Mouse (Mus musculus): ENCODE results near the gene Myd88.

Gene Myd88

DNA sequence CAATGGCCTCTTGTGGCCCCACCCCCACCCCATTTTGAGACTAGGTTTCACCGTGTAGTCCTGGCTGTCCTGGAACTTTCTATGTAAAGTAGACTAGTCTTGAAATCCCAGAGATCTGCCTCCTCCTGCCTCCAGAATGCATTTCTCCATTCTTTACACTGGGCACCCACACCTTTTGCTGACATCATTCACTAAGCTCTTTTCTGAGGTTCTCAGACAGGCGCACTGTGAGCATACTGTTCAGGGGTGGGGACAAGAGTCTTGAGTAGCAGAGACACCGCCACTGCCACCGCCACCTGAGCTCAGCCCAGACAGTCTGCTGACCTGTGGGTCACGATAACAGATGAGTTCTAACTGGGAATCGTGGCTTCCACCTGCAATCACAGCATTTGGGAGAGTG is 14.7 kb upstream of the Myd88 start:
- no peaks in the 10 kb centered on the region for H3K36me3 ChIP-seq (ENCODE audit: control insufficient read depth, insufficient read depth, low read length, poor library complexity, severe bottlenecking)
- H3K27me3 ChIP-seq (ENCODE audit: control insufficient read depth, insufficient read depth, low read length, poor library complexity, severe bottlenecking): no peaks in the 10 kb centered on the region
- no peak for DNase-seq (ENCODE audit: low read depth, low spot score)

- no peak for DNase-seq (ENCODE audit: low read depth, low spot score)
- Histone ChIP-seq H3K36me3 (ENCODE audit: control insufficient read depth, insufficient read depth, low read length, poor library complexity, severe bottlenecking) (no peaks in the 10 kb centered on the region), H3K27me3 (ENCODE audit: control insufficient read depth, insufficient read depth, low read length, poor library complexity, severe bottlenecking) (no peaks in the 10 kb centered on the region)
Measured at GRCm38 (mm10) chr9:119353926-119354325, 12.7 kb upstream of the Myd88 start.

DNA sequence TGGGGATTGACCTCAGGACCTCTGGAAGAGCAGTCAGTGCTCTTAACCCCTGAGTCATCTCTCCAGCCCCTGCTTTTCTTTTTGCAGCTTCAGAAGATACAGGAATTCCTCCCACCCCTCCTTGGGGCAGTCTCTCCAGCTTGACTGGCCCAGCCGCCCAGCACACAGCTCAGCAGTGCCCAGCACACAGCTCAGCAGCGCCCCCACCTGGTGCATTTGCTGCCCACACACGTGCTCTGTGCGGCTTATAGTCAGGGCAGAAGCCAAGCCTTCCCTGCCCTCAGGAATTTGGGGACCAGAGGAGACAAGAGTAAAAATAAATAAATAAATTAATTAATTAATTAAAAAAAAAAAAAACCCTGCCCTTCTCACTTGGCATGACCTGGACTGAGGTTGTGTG is 10.8 kb upstream of the Myd88 start:
- Histone ChIP-seq H3K27me3 (ENCODE audit: control insufficient read depth, insufficient read depth, low read length, poor library complexity, severe bottlenecking) (no peaks in the 10 kb centered on the region), H3K36me3 (ENCODE audit: control insufficient read depth, insufficient read depth, low read length, poor library complexity, severe bottlenecking) (no peaks in the 10 kb centered on the region)
- DNase-seq (ENCODE audit: low read depth, low spot score): peak; percentile 84

DNA sequence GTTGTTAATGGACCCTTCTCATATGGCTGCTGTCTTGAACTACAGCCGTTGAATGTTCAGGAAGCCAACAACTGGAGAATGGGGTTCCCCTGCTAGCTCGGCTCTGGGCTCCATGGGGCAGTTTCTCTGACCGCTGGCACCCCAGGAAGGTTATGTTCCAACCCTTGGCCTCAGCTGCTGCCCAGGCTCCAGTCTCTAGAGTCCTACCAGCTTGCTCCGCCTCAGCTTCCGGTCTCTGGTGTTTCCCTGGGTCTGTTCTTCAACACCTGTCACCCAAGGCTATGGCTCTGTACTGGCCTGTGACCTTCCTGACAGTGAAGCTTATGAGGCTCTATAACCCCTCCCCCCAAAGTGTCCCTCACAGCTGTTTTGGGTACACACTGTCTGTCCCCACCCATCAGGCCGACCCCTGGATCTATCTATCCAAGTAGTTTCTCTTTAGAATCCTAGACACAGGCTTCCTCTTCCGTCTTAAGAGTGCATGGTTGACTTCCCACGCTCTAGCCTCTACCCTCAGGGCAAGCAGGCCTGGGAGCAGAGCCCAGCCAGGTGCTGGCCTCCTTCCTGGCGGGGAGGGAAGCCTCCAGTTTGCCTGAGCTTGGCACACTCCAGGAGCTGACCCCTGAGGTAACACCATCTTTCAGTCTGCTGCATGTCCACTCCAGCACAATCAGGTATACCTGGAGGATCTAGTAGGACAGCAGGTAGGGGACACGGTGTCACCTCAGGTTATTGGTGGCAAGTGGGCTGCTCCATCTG is 9.9 kb upstream of the Myd88 start:
- DNase-seq (ENCODE audit: low read depth, low spot score): no peak
- Histone ChIP-seq H3K27me3 (ENCODE audit: control insufficient read depth, insufficient read depth, low read length, poor library complexity, severe bottlenecking) (no peaks in the 10 kb centered on the region), H3K36me3 (ENCODE audit: control insufficient read depth, insufficient read depth, low read length, poor library complexity, severe bottlenecking) (no peaks in the 10 kb centered on the region; the same call in 1 of the 2 replicates)

DNA sequence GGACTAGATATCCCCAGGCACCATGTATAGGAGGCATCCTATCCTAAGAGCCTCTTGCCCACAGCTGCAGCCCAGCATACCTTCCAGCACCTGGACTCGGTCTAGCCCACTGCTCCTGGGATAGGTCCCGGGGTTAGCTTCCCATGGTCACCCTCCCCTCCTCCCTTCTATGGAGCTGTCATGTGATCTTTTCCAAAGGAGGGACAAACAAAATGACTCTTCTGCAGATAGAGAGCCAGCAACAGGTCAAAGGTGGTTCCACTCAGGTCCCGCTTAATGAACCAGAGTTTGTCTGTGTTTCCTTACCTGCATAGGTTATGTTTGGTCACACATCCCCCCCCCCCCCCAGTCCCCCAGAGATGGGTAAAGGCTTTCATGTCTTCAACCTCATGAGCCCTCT is 9.3 kb upstream of the Myd88 start:
- Histone ChIP-seq H3K36me3 (ENCODE audit: control insufficient read depth, insufficient read depth, low read length, poor library complexity, severe bottlenecking) (peaks cover under 1% of the 10 kb centered on the region; the same call in 1 of the 2 replicates), H3K27me3 (ENCODE audit: control insufficient read depth, insufficient read depth, low read length, poor library complexity, severe bottlenecking) (no peaks in the 10 kb centered on the region)
- no peak for DNase-seq (ENCODE audit: low read depth, low spot score)

GRCm38 (mm10) chr9:119346376-119346775 is 5.2 kb upstream of the Myd88 start:
- Histone ChIP-seq H3K27me3 (ENCODE audit: control insufficient read depth, insufficient read depth, low read length, poor library complexity, severe bottlenecking) (no peaks in the 10 kb centered on the region), H3K36me3 (ENCODE audit: control insufficient read depth, insufficient read depth, low read length, poor library complexity, severe bottlenecking) (peaks cover 5% of the 10 kb centered on the region)
- no peak for DNase-seq (ENCODE audit: low read depth, low spot score)

DNA sequence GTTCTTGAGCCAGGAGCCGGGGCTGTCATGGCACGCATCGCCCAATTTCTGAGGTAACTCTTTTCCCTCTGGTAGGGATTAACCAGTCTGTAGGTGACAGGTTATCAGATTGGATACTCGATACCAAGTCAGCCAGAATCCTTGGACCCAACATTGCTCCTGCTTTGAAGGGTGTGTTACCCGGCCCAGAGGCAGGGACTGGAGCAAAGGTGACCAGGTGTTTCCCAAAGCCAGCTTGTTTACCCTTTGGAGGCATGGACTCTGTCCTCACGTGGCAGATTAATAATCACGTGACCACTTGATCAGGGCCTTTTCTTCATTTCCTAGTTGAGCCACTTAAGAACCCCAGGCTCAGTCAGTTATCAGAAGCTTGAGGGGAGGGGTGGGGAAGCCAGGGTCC is 1.5 kb upstream of the Myd88 start:
- H3K27me3 ChIP-seq (ENCODE audit: control insufficient read depth, insufficient read depth, low read length, poor library complexity, severe bottlenecking): no peaks in the 10 kb centered on the region
- DNase-seq (ENCODE audit: low read depth, low spot score): no peak
- peaks cover 5% of the 10 kb centered on the region for H3K36me3 ChIP-seq (ENCODE audit: control insufficient read depth, insufficient read depth, low read length, poor library complexity, severe bottlenecking)

DNA sequence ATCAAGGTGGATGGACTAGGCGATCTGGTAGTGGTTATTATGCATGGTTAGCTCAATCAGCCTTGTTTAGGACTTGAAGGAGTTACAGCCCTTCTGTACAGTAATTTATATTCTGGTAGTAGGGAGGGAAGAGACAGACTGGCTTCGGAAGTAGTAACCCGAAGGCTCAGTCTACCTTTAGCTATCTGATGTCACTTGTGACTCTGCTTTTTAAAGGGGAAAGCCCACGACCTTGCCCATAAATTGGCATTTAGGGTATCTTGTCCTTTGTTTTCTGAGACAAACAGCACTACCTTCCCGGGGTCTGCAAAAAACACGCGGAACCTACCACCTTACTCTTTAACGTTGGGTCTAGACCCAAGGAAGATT is 1.0 kb downstream of the Myd88 start:
- H3K27me3 ChIP-seq (ENCODE audit: control insufficient read depth, insufficient read depth, low read length, poor library complexity, severe bottlenecking): no peaks in the 10 kb centered on the region
- DNase-seq (ENCODE audit: low read depth, low spot score): no peak
- H3K36me3 ChIP-seq (ENCODE audit: control insufficient read depth, insufficient read depth, low read length, poor library complexity, severe bottlenecking): peaks cover 2% of the 10 kb centered on the region

GRCm38 (mm10) chr9:119339558-119340211 is 1.5 kb downstream of the Myd88 start, which contains the start of gene Acaa1a:
Acaa1a (plus strand) TSS chr9:119339676.
- Histone ChIP-seq H3K27me3 (ENCODE audit: control insufficient read depth, insufficient read depth, low read length, poor library complexity, severe bottlenecking) (no peaks in the 10 kb centered on the region), H3K36me3 (ENCODE audit: control insufficient read depth, insufficient read depth, low read length, poor library complexity, severe bottlenecking) (no peaks in the 10 kb centered on the region; the same call in none of the 2 replicates)
- peak; percentile 75 for DNase-seq (ENCODE audit: low read depth, low spot score)

DNA sequence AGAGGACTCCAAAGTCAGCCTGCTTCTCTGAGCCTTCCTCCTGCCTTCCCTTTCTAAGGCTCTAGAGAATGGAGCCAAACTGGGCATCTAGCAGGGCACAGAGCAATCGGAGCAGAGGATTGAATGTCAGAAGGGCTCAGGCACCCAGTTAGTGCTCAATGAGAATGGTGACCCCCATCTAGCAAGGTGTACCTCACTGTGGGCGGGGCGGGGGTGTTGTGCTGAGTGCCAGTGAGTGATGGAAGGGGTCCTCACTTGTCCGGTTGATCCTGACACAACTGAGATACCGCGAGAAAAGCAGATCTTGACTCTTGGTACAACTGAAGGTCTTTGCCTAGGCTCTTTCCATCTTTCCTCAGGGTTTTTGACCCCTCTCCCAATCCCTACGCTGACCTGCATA is 2.1 kb downstream of the Myd88 start:
- Histone ChIP-seq H3K36me3 (ENCODE audit: control insufficient read depth, insufficient read depth, low read length, poor library complexity, severe bottlenecking) (no peaks in the 10 kb centered on the region; the same call in none of the 2 replicates), H3K27me3 (ENCODE audit: control insufficient read depth, insufficient read depth, low read length, poor library complexity, severe bottlenecking) (no peaks in the 10 kb centered on the region)
- no peak for DNase-seq (ENCODE audit: low read depth, low spot score)

DNA sequence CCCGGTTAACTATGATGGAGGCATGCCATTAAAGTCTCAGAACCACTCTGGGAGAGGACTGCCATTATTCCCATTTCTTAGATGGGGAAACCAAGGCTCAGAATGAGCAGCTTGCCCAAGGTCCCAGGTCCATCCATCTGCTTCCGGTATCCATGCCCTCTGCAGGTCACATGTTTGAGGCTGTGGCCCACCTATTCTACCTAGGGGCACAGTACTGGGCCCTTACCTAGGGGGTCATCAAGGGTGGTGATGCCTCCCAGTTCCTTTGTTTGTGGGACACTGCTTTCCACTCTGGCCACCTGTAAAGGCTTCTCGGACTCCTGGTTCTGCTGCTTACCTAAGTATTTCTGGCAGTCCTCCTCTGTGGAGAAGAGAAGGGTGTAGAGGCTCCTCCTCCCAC is 2.9 kb downstream of the Myd88 start:
- Histone ChIP-seq H3K36me3 (ENCODE audit: control insufficient read depth, insufficient read depth, low read length, poor library complexity, severe bottlenecking) (no peaks in the 10 kb centered on the region; the same call in none of the 2 replicates), H3K27me3 (ENCODE audit: control insufficient read depth, insufficient read depth, low read length, poor library complexity, severe bottlenecking) (no peaks in the 10 kb centered on the region)
- DNase-seq (ENCODE audit: low read depth, low spot score): no peak

GRCm38 (mm10) chr9:119337842-119338241 is 3.4 kb downstream of the Myd88 start:
- Histone ChIP-seq H3K36me3 (ENCODE audit: control insufficient read depth, insufficient read depth, low read length, poor library complexity, severe bottlenecking) (no peaks in the 10 kb centered on the region; the same call in none of the 2 replicates), H3K27me3 (ENCODE audit: control insufficient read depth, insufficient read depth, low read length, poor library complexity, severe bottlenecking) (no peaks in the 10 kb centered on the region)
- no peak for DNase-seq (ENCODE audit: low read depth, low spot score)

DNA sequence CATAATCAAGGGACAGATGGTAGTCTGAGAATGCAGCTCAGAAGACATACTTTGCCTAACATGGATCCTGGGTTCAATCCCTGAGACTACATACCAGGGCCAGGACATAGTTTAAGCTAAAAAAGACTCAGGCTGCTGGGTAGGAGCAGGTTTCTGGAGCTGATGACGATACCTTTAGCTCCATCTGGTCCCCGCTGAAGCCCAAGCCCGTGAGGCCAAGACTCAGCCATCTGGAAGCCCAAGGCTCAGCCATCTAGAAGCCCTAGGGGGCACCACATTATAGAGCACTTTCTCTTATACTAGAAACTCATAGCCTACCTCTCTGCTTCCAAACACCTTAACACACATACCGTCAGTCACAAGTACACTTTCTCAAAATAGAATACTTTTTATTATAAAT is 5.6 kb downstream of the Myd88 start:
- no peak for DNase-seq (ENCODE audit: low read depth, low spot score)
- Histone ChIP-seq H3K36me3 (ENCODE audit: control insufficient read depth, insufficient read depth, low read length, poor library complexity, severe bottlenecking) (no peaks in the 10 kb centered on the region; the same call in none of the 2 replicates), H3K27me3 (ENCODE audit: control insufficient read depth, insufficient read depth, low read length, poor library complexity, severe bottlenecking) (no peaks in the 10 kb centered on the region)

GRCm38 (mm10) chr9:119334834-119335233 is 6.4 kb downstream of the Myd88 start:
- DNase-seq (ENCODE audit: low read depth, low spot score): no peak
- no peaks in the 10 kb centered on the region; the same call in none of the 2 replicates for H3K36me3 ChIP-seq (ENCODE audit: control insufficient read depth, insufficient read depth, low read length, poor library complexity, severe bottlenecking)
- H3K27me3 ChIP-seq (ENCODE audit: control insufficient read depth, insufficient read depth, low read length, poor library complexity, severe bottlenecking): no peaks in the 10 kb centered on the region

- DNase-seq (ENCODE audit: low read depth, low spot score): peak; percentile 40
- Histone ChIP-seq H3K27me3 (ENCODE audit: control insufficient read depth, insufficient read depth, low read length, poor library complexity, severe bottlenecking) (no peaks in the 10 kb centered on the region), H3K36me3 (ENCODE audit: control insufficient read depth, insufficient read depth, low read length, poor library complexity, severe bottlenecking) (no peaks in the 10 kb centered on the region; the same call in none of the 2 replicates)
Measured at GRCm38 (mm10) chr9:119334324-119334723, 6.9 kb downstream of the Myd88 start.
